Comparison of ENCODE assay signal across 27 mouse cellular contexts in genomic region chr7:73091758-73092157, GRCm38 (mm10).
"Had no signal": no experiment of that assay in that cellular context is flagged by ENCODE, and none has a peak within 500 bp of the region (broad histone marks: within the 10 kb centered on the region; RNA-seq: fewer than 3 reads in every experiment).

No protein-coding gene starts in this region.

- H3K4me2 ChIP-seq: embryonic facial prominence, embryonic 12.5 days; embryonic facial prominence, embryonic 13.5 days; embryonic facial prominence, embryonic 15.5 days; forebrain, embryonic 12.5 days; forebrain, embryonic 13.5 days; forebrain, embryonic 15.5 days had no signal

- H3K9me3 ChIP-seq: embryonic facial prominence, embryonic 10.5 days; embryonic facial prominence, embryonic 12.5 days; embryonic facial prominence, embryonic 13.5 days; embryonic facial prominence, embryonic 15.5 days; forebrain, embryonic 10.5 days; forebrain, embryonic 12.5 days; forebrain, embryonic 13.5 days; forebrain, embryonic 15.5 days had no signal

- ATAC-seq: forebrain, embryonic 13.5 days; forebrain, embryonic 14.5 days; forebrain, embryonic 15.5 days; forebrain, embryonic 16.5 days; forebrain, postnatal 0 days had no signal

- H3K27me3 ChIP-seq: embryonic facial prominence, embryonic 12.5 days; embryonic facial prominence, embryonic 13.5 days; embryonic facial prominence, embryonic 15.5 days; forebrain, embryonic 12.5 days; forebrain, embryonic 13.5 days; forebrain, embryonic 15.5 days had no signal

- DNase-seq: cerebellum, adult 18-20 months; cerebellum, adult 2 months; cerebellum, adult 8-10 months; cerebellum, adult 9-10 months; cerebellum, adult 9-11 months; cerebellum, postnatal 10 days; cerebellum, postnatal 14 days; cerebellum, postnatal 25 days; cerebellum, postnatal 36 days; embryo, embryonic 11 days; forebrain, postnatal 0 days; gastrocnemius, adult 2 months; gastrocnemius, postnatal 10 days; gastrocnemius, postnatal 14 days; gastrocnemius, postnatal 25 days; heart, adult 2 months had no signal

- H3K36me3 ChIP-seq: embryonic facial prominence, embryonic 10.5 days; embryonic facial prominence, embryonic 12.5 days; embryonic facial prominence, embryonic 13.5 days; embryonic facial prominence, embryonic 15.5 days; forebrain, embryonic 10.5 days; forebrain, embryonic 12.5 days; forebrain, embryonic 15.5 days had no signal

- H3K4me3 ChIP-seq: embryonic facial prominence, embryonic 10.5 days; embryonic facial prominence, embryonic 12.5 days; embryonic facial prominence, embryonic 13.5 days; embryonic facial prominence, embryonic 15.5 days; erythroblast, embryonic 14.5 days; forebrain, embryonic 10.5 days; forebrain, embryonic 12.5 days; forebrain, embryonic 13.5 days; forebrain, embryonic 15.5 days; gastrocnemius, adult 2 months; heart, adult 2 months had no signal

- H3K27ac ChIP-seq: embryonic facial prominence, embryonic 10.5 days; embryonic facial prominence, embryonic 12.5 days; embryonic facial prominence, embryonic 13.5 days; embryonic facial prominence, embryonic 15.5 days; forebrain, embryonic 10.5 days; forebrain, embryonic 12.5 days; forebrain, embryonic 13.5 days; forebrain, embryonic 15.5 days; gastrocnemius, adult 2 months; heart, adult 2 months had no signal

- H3K4me1 ChIP-seq: embryonic facial prominence, embryonic 10.5 days; embryonic facial prominence, embryonic 12.5 days; embryonic facial prominence, embryonic 13.5 days; embryonic facial prominence, embryonic 15.5 days; forebrain, embryonic 10.5 days; forebrain, embryonic 12.5 days; forebrain, embryonic 13.5 days; forebrain, embryonic 15.5 days had no signal

- H3K9ac ChIP-seq: embryonic facial prominence, embryonic 12.5 days; embryonic facial prominence, embryonic 13.5 days; embryonic facial prominence, embryonic 15.5 days; forebrain, embryonic 12.5 days; forebrain, embryonic 13.5 days; forebrain, embryonic 15.5 days; forebrain, postnatal 0 days had no signal
